In the genomic region with DNA sequence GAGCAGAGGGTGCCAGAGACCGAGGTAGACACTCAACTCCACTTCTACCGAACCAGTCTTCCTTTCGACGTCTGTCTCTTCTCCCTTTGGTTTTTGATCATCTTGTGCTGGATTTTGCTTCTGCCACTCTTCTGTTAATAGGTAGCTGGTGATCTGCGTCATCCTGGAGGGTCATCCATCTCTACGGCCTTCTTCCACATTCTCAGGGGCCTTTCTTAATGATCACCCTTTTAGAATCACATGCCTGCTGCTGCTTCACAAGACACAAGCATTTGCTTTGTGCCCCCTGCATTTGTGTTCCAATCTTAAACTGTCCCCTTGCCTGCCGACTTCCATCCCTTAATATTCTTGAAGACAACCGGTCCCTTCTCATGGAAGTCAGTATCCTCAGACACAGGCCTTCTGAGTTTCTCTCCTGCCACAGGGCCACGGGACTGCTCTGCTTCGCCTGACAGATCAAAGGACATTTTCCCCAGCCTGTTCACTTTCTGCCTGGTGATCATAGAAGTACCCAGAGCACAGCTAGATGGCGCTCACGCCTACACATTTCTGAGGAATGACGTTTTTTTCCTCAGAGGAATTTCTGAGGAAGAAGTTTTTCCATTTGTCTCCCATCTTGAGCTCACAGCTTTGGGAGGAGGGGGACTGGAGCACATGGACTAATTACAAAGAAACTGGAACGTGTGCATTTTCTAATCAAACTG, we compare ENCODE assay signal across 8 mouse cellular contexts.
DNase-seq lines count a peak whose midpoint lies in the region; ATAC-seq and TF ChIP-seq lines count a peak whose summit lies in the region.

No protein-coding gene starts in this region.

- TF ChIP-seq POLR2A in brain, embryonic 14.5 days (IDR thresholded peaks at IDR 0.05; ENCODE audit: borderline replicate concordance, extremely low read depth, insufficient read depth, insufficient read length, poor library complexity, severe bottlenecking): no peak

- H3K4me3 ChIP-seq in midbrain, embryonic 14.5 days (replicated peaks; ENCODE audit: low read depth, low read length): no peak overlapping the region
- H3K4me3 ChIP-seq in midbrain, embryonic 16.5 days (ENCODE audit: low read depth, low read length): no peak overlapping the region
- no peak overlapping the region for H3K4me3 ChIP-seq in forebrain, embryonic 12.5 days (replicated peaks)
- H3K4me3 ChIP-seq in heart, postnatal 0 days (ENCODE audit: low read depth, low read length): no peak overlapping the region
- H3K4me3 ChIP-seq in midbrain, postnatal 0 days (ENCODE audit: low read depth, low read length): no peak overlapping the region

- H3K27me3 ChIP-seq in midbrain, embryonic 14.5 days (ENCODE audit: control insufficient read depth, insufficient read depth, low read length): peaks cover 76% of the 10 kb centered on the region
- H3K27me3 ChIP-seq in midbrain, embryonic 16.5 days (ENCODE audit: control insufficient read depth, insufficient read depth, low read depth, low read length): peaks cover 67% of the 10 kb centered on the region
- peaks cover 87% of the 10 kb centered on the region for H3K27me3 ChIP-seq in forebrain, embryonic 12.5 days
- 0 out of 2 replicates have a peak, but pooled peaks cover 4% of the 10 kb centered on the region for H3K27me3 ChIP-seq in heart, postnatal 0 days (ENCODE audit: control insufficient read depth, insufficient read depth, low read length)
- peaks cover 35% of the 10 kb centered on the region for H3K27me3 ChIP-seq in midbrain, postnatal 0 days (ENCODE audit: insufficient read depth, low read length)

- no peak for TF ChIP-seq EP300 in heart, postnatal 0 days (IDR thresholded peaks at IDR 0.05; ENCODE audit: low read depth)

- DNase-seq in midbrain, embryonic 14.5 days: peak; percentile 90
- peak; percentile 90 for DNase-seq in brain, embryonic 14.5 days (ENCODE audit: low read depth)
- DNase-seq in heart, postnatal 0 days (ENCODE audit: low spot score): peak; percentile 71
- DNase-seq in kidney, postnatal 4 days: peak; percentile 87 to 91
- DNase-seq in midbrain, postnatal 0 days (ENCODE audit: low spot score): peak; percentile 88
- DNase-seq in thymus, postnatal 25 days: peak; percentile 23

- H3K9ac ChIP-seq in midbrain, embryonic 14.5 days (replicated peaks; ENCODE audit: low read length): no peak overlapping the region
- no peak overlapping the region for H3K9ac ChIP-seq in midbrain, embryonic 16.5 days (ENCODE audit: low read depth, low read length)
- H3K9ac ChIP-seq in forebrain, embryonic 12.5 days: no peak overlapping the region
- no peak overlapping the region for H3K9ac ChIP-seq in heart, postnatal 0 days (replicated peaks; ENCODE audit: low read depth, low read length)
- H3K9ac ChIP-seq in midbrain, postnatal 0 days (replicated peaks; ENCODE audit: low read length, poor library complexity, severe bottlenecking): no peak overlapping the region

- WGBS in midbrain, embryonic 14.5 days: 19% methylated on average over 14 of the region's 14 CpGs
- WGBS in midbrain, embryonic 16.5 days: 18% methylated on average over 14 of the region's 14 CpGs
- 28% methylated on average over 14 of the region's 14 CpGs for WGBS in forebrain, embryonic 12.5 days
- WGBS in heart, postnatal 0 days: 32% methylated on average over 14 of the region's 14 CpGs
- 21% methylated on average over 14 of the region's 14 CpGs for WGBS in midbrain, postnatal 0 days

- no peak overlapping the region for H3K4me2 ChIP-seq in midbrain, embryonic 14.5 days (ENCODE audit: low read length)
- H3K4me2 ChIP-seq in midbrain, embryonic 16.5 days (ENCODE audit: low read length): no peak overlapping the region
- no peak overlapping the region for H3K4me2 ChIP-seq in forebrain, embryonic 12.5 days
- 0 out of 2 replicates have a peak overlapping the region, but pooled peaks have one; percentile 6 for H3K4me2 ChIP-seq in heart, postnatal 0 days (ENCODE audit: low read depth, low read length)
- no peak overlapping the region for H3K4me2 ChIP-seq in midbrain, postnatal 0 days (ENCODE audit: low read depth, low read length, poor library complexity, severe bottlenecking)

- peak; percentile 76; the same call in 1 of the 2 replicates for TF ChIP-seq CTCF in brain, embryonic 14.5 days (IDR thresholded peaks at IDR 0.05; ENCODE audit: borderline replicate concordance, extremely low read depth, insufficient read depth, insufficient read length)
- peak; percentile 82 for TF ChIP-seq CTCF in heart, postnatal 0 days (IDR thresholded peaks at IDR 0.05; ENCODE audit: low read depth)
- TF ChIP-seq CTCF in midbrain, postnatal 0 days (IDR thresholded peaks at IDR 0.05): peak; percentile 91

- no peaks in the 10 kb centered on the region for H3K36me3 ChIP-seq in midbrain, embryonic 14.5 days (ENCODE audit: control insufficient read depth, insufficient read depth, low read length)
- H3K36me3 ChIP-seq in midbrain, embryonic 16.5 days (ENCODE audit: control insufficient read depth, insufficient read depth, low read length): no peaks in the 10 kb centered on the region
- H3K36me3 ChIP-seq in forebrain, embryonic 12.5 days (replicated peaks): no peaks in the 10 kb centered on the region
- H3K36me3 ChIP-seq in heart, postnatal 0 days (replicated peaks; ENCODE audit: control insufficient read depth, insufficient read depth, low read length): no peaks in the 10 kb centered on the region
- no peaks in the 10 kb centered on the region for H3K36me3 ChIP-seq in midbrain, postnatal 0 days (ENCODE audit: insufficient read depth, low read length)

- no peak overlapping the region for H3K27ac ChIP-seq in midbrain, embryonic 14.5 days (replicated peaks; ENCODE audit: low read depth, low read length)
- no peak overlapping the region for H3K27ac ChIP-seq in midbrain, embryonic 16.5 days (ENCODE audit: low read length)
- H3K27ac ChIP-seq in forebrain, embryonic 12.5 days: no peak overlapping the region
- H3K27ac ChIP-seq in heart, postnatal 0 days (ENCODE audit: low read depth): no peak overlapping the region
- H3K27ac ChIP-seq in midbrain, postnatal 0 days (ENCODE audit: low read depth, low read length): no peak overlapping the region

- no peaks in the 10 kb centered on the region for H3K4me1 ChIP-seq in midbrain, embryonic 14.5 days (ENCODE audit: control insufficient read depth, insufficient read depth, low read length)
- H3K4me1 ChIP-seq in midbrain, embryonic 16.5 days (ENCODE audit: control insufficient read depth, insufficient read depth, low read length): 0 out of 2 replicates have a peak, but pooled peaks cover 2% of the 10 kb centered on the region
- no peaks in the 10 kb centered on the region for H3K4me1 ChIP-seq in forebrain, embryonic 12.5 days
- H3K4me1 ChIP-seq in heart, postnatal 0 days (ENCODE audit: control insufficient read depth, insufficient read depth): 0 out of 2 replicates have a peak, but pooled peaks cover 7% of the 10 kb centered on the region
- H3K4me1 ChIP-seq in midbrain, postnatal 0 days (ENCODE audit: insufficient read depth, low read length): no peaks in the 10 kb centered on the region

- no peaks in the 10 kb centered on the region for H3K9me3 ChIP-seq in midbrain, embryonic 14.5 days (ENCODE audit: control insufficient read depth, low read length)
- no peaks in the 10 kb centered on the region for H3K9me3 ChIP-seq in midbrain, embryonic 16.5 days (replicated peaks; ENCODE audit: control insufficient read depth, low read length, poor library complexity, severe bottlenecking)
- H3K9me3 ChIP-seq in forebrain, embryonic 12.5 days: no peaks in the 10 kb centered on the region
- no peaks in the 10 kb centered on the region for H3K9me3 ChIP-seq in heart, postnatal 0 days (replicated peaks; ENCODE audit: control insufficient read depth, low read length)
- no peaks in the 10 kb centered on the region for H3K9me3 ChIP-seq in midbrain, postnatal 0 days (ENCODE audit: low read length)

- ATAC-seq in midbrain, embryonic 14.5 days (ENCODE audit: low FRiP score, low TSS enrichment): no peak
- ATAC-seq in midbrain, embryonic 16.5 days: no peak
- peak; percentile 72; the same call in 1 of the 2 replicates for ATAC-seq in forebrain, embryonic 12.5 days (ENCODE audit: low FRiP score)
- peak; percentile 52; the same call in 1 of the 2 replicates for ATAC-seq in heart, postnatal 0 days (ENCODE audit: insufficient read depth, low read depth)
- ATAC-seq in midbrain, postnatal 0 days (ENCODE audit: low FRiP score): no peak

Comparison
In these comparisons a context has a peak if more than half of its experiments do, and no peak if none do; other contexts are left out.
1. ATAC-seq: peak in forebrain, embryonic 12.5 days (single experiment) and heart, postnatal 0 days (single experiment); none in midbrain, embryonic 14.5 days (single experiment), midbrain, embryonic 16.5 days (single experiment) and midbrain, postnatal 0 days (single experiment).
2. DNase-seq: peak in every context shown above with its lines; median percentile 90 in midbrain, embryonic 14.5 days; 90 in brain, embryonic 14.5 days; 89 in kidney, postnatal 4 days; 88 in midbrain, postnatal 0 days; 71 in heart, postnatal 0 days; 23 in thymus, postnatal 25 days.
3. Peak in every context shown above with its lines, with median percentiles within 50 percentile points of each other: CTCF ChIP-seq.